Mouse (Mus musculus) lung, adult 2 months (tissue): ENCODE measurements at regions not wholly inside any gene's neighbourhood (a gene's known extent, or its start where the extent isn't known, plus 50 kb on each side); places are given as distances from the start of the nearest gene placed in this dataset.

ENCODE experiments used
- CTCF ChIP-seq: fragments of 200-500 bp; IDR thresholded peaks from 2 replicates; pipeline ENCODE4 v1.5.1; 2011; ENCODE audit warnings: mild to moderate bottlenecking, low read length, control low read depth; ENCODE audit not compliant: insufficient read depth
- POLR2A ChIP-seq: fragments of 200-500 bp; IDR thresholded peaks from 2 replicates; pipeline ENCODE4 v1.6.1; 2011; ENCODE audit warnings: low read depth, mild to moderate bottlenecking, control low read depth, low read length, borderline replicate concordance; ENCODE audit errors: extremely low read depth

DNA sequence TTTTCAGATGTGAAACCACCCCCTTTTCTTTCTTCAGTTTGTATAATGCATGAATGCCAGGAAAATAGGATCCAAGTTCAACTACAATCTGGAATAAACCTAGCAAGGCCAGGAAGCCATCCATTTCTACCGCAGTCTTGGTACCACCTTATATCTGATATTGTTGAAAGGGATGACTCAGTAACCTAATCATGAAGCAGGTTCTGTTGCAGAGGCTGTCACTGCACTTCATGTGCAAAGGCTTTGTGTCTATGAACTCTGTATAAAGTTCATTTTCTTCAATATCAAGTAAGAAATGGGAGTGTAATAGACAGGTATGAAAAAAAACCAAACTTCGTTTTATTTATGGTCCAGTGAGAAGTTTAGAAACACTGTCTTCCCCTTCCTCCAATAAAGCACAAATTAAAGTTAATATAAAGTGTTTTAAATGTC is 58.8 kb upstream of the Rgs1 start:
- TF ChIP-seq CTCF (no peak), POLR2A (no peak)
